In the genomic region with DNA sequence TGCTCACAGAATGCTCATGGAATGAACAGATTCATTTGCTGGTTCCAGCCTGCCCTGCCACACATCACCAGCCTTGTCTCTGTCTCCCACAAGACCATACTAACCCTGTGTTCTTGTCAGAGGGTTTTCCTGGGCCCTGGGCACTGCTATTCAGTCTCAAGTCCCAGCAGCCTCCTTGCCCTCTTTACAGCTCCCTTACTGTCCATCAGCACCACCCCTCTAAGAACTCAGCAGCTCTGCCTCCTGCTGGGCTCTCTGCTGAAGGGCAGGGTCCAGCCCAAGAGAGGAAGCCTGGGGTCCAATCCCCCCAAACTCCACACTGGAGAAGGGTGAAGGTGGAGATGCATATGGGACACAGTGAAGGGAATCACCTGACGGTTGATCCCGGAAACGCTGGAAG, we compare ENCODE assay signal across 8 mouse cellular contexts. TPM values are rescaled to one million over a fixed set of nuclear protein-coding genes. Genes with fewer than 3 reads are reported as not detected.
DNase-seq lines count a peak whose midpoint lies in the region; ATAC-seq lines count a peak whose summit lies in the region.
"Had no signal": no experiment of that assay in that cellular context is flagged by ENCODE, and none has a peak within 500 bp of the region (broad histone marks: within the 10 kb centered on the region; RNA-seq: fewer than 3 reads in every experiment).

No protein-coding gene starts in this region.

- no peak overlapping the region for H3K4me3 ChIP-seq in liver, embryonic 12.5 days
- no peak overlapping the region for H3K4me3 ChIP-seq in liver, embryonic 11.5 days (ENCODE audit: low read depth, low read length)
- H3K4me3 ChIP-seq in embryonic facial prominence, embryonic 12.5 days = no peak overlapping the region
- H3K4me3 ChIP-seq in hindbrain, embryonic 12.5 days = no peak overlapping the region
- H3K4me3 ChIP-seq in midbrain, embryonic 16.5 days (ENCODE audit: low read depth, low read length) = no peak overlapping the region

- 0 out of 2 replicates have a peak overlapping the region, but pooled peaks have one; percentile 46 for H3K27ac ChIP-seq in liver, embryonic 12.5 days
- H3K27ac ChIP-seq in liver, embryonic 11.5 days (ENCODE audit: low read depth, low read length) = no peak overlapping the region
- H3K27ac ChIP-seq in embryonic facial prominence, embryonic 12.5 days = 0 out of 2 replicates have a peak overlapping the region, but pooled peaks have one; percentile 46
- peak overlapping the region; percentile 79 for H3K27ac ChIP-seq in hindbrain, embryonic 12.5 days
- peak overlapping the region; percentile 12; the same call in 1 of the 2 replicates for H3K27ac ChIP-seq in midbrain, embryonic 16.5 days (ENCODE audit: low read length)

- 62% methylated on average over 3 of the region's 3 CpGs for WGBS in liver, embryonic 12.5 days (ENCODE audit: insufficient replicate concordance)
- WGBS in liver, embryonic 11.5 days = 83% methylated on average over 3 of the region's 3 CpGs
- 62% methylated on average over 3 of the region's 3 CpGs for WGBS in embryonic facial prominence, embryonic 12.5 days
- WGBS in hindbrain, embryonic 12.5 days = 67% methylated on average over 3 of the region's 3 CpGs
- 69% methylated on average over 3 of the region's 3 CpGs for WGBS in midbrain, embryonic 16.5 days

- H3K9me3 ChIP-seq in liver, embryonic 12.5 days (replicated peaks) = no peaks in the 10 kb centered on the region
- H3K9me3 ChIP-seq in liver, embryonic 11.5 days (ENCODE audit: control insufficient read depth, low read length) = no peaks in the 10 kb centered on the region
- no peaks in the 10 kb centered on the region for H3K9me3 ChIP-seq in embryonic facial prominence, embryonic 12.5 days
- H3K9me3 ChIP-seq in hindbrain, embryonic 12.5 days (replicated peaks) = no peaks in the 10 kb centered on the region
- no peaks in the 10 kb centered on the region for H3K9me3 ChIP-seq in midbrain, embryonic 16.5 days (replicated peaks; ENCODE audit: control insufficient read depth, low read length, poor library complexity, severe bottlenecking)

- 0 out of 2 replicates have a peak, but pooled peaks cover 19% of the 10 kb centered on the region for H3K27me3 ChIP-seq in liver, embryonic 12.5 days (replicated peaks)
- peaks cover 3% of the 10 kb centered on the region; the same call in 1 of the 2 replicates for H3K27me3 ChIP-seq in liver, embryonic 11.5 days (replicated peaks; ENCODE audit: control insufficient read depth, insufficient read depth, low read length)
- no peaks in the 10 kb centered on the region for H3K27me3 ChIP-seq in embryonic facial prominence, embryonic 12.5 days
- H3K27me3 ChIP-seq in hindbrain, embryonic 12.5 days = no peaks in the 10 kb centered on the region
- no peaks in the 10 kb centered on the region for H3K27me3 ChIP-seq in midbrain, embryonic 16.5 days (ENCODE audit: control insufficient read depth, insufficient read depth, low read depth, low read length)

- H3K4me1 ChIP-seq in liver, embryonic 12.5 days = peaks cover 44% of the 10 kb centered on the region
- peaks cover 15% of the 10 kb centered on the region for H3K4me1 ChIP-seq in liver, embryonic 11.5 days (replicated peaks; ENCODE audit: control insufficient read depth, insufficient read depth, low read length)
- H3K4me1 ChIP-seq in embryonic facial prominence, embryonic 12.5 days = peaks cover 15% of the 10 kb centered on the region
- peaks cover 44% of the 10 kb centered on the region for H3K4me1 ChIP-seq in hindbrain, embryonic 12.5 days
- H3K4me1 ChIP-seq in midbrain, embryonic 16.5 days (ENCODE audit: control insufficient read depth, insufficient read depth, low read length) = peaks cover 8% of the 10 kb centered on the region

- DNase-seq in liver, embryonic 11.5 days (ENCODE audit: low spot score) = no peak
- DNase-seq in frontal cortex, postnatal 10 days (ENCODE audit: low spot score in 2 of 2) = no peak
- no peak for DNase-seq in MN1 (ENCODE audit: low spot score)
- DNase-seq: heart, postnatal 10 days had no signal

- H3K4me2 ChIP-seq in liver, embryonic 12.5 days = no peak overlapping the region
- H3K4me2 ChIP-seq in liver, embryonic 11.5 days = no peak overlapping the region
- no peak overlapping the region for H3K4me2 ChIP-seq in embryonic facial prominence, embryonic 12.5 days (replicated peaks)
- peak overlapping the region; percentile 13; the same call in 1 of the 2 replicates for H3K4me2 ChIP-seq in hindbrain, embryonic 12.5 days (replicated peaks)
- H3K4me2 ChIP-seq in midbrain, embryonic 16.5 days (ENCODE audit: low read length) = no peak overlapping the region

- ATAC-seq in liver, embryonic 12.5 days = no peak
- ATAC-seq in liver, embryonic 11.5 days (replicated peaks; ENCODE audit: low FRiP score) = no peak; the same call in 1 of the 2 replicates
- ATAC-seq in embryonic facial prominence, embryonic 12.5 days (ENCODE audit: insufficient number of reproducible peaks, insufficient read depth, low FRiP score, low TSS enrichment) = no peak
- peak; percentile 36 for ATAC-seq in hindbrain, embryonic 12.5 days (ENCODE audit: low FRiP score)
- no peak for ATAC-seq in midbrain, embryonic 16.5 days

- no peak overlapping the region for H3K9ac ChIP-seq in liver, embryonic 12.5 days
- H3K9ac ChIP-seq in liver, embryonic 11.5 days (ENCODE audit: low read depth, low read length) = no peak overlapping the region
- no peak overlapping the region for H3K9ac ChIP-seq in embryonic facial prominence, embryonic 12.5 days
- no peak overlapping the region for H3K9ac ChIP-seq in hindbrain, embryonic 12.5 days
- peak overlapping the region; percentile 18; the same call in 1 of the 2 replicates for H3K9ac ChIP-seq in midbrain, embryonic 16.5 days (ENCODE audit: low read depth, low read length)

- H3K36me3 ChIP-seq in liver, embryonic 12.5 days = peaks cover 8% of the 10 kb centered on the region
- peaks cover 3% of the 10 kb centered on the region; the same call in 1 of the 2 replicates for H3K36me3 ChIP-seq in liver, embryonic 11.5 days (ENCODE audit: control insufficient read depth, insufficient read depth, low read length)
- no peaks in the 10 kb centered on the region for H3K36me3 ChIP-seq in embryonic facial prominence, embryonic 12.5 days
- peaks cover 65% of the 10 kb centered on the region for H3K36me3 ChIP-seq in hindbrain, embryonic 12.5 days
- H3K36me3 ChIP-seq in midbrain, embryonic 16.5 days (ENCODE audit: control insufficient read depth, insufficient read depth, low read length) = peaks cover 18% of the 10 kb centered on the region

RNA-seq across cellular contexts. Expression of a gene that starts 41.1 kb away (rescaled TPM):
- polyA plus RNA-seq in liver, embryonic 12.5 days (2016; fragmentation: Nextera tagmentation; extraction: Ambion mirVana) = 4.4 and 5.8 TPM in 2 replicates
- 2.0 and 2.5 TPM in 2 replicates for polyA plus RNA-seq in liver, embryonic 11.5 days (2014; fragmentation: Nextera tagmentation; extraction: Ambion mirVana)
- polyA plus RNA-seq in embryonic facial prominence, embryonic 12.5 days (2016; fragmentation: Nextera tagmentation; extraction: Ambion mirVana) = not detected in 2 replicates
- polyA plus RNA-seq in hindbrain, embryonic 12.5 days (2016; fragmentation: Nextera tagmentation; extraction: Ambion mirVana) = not detected in 2 replicates
- not detected in 2 replicates for polyA plus RNA-seq in midbrain, embryonic 16.5 days (2015; fragmentation: Nextera tagmentation; extraction: Ambion mirVana)

RNA-seq across cellular contexts. Expression of a gene that starts 53.2 kb away (rescaled TPM):
- polyA plus RNA-seq in liver, embryonic 12.5 days (2016; fragmentation: Nextera tagmentation; extraction: Ambion mirVana) = not detected in 2 replicates
- not detected in 2 replicates for polyA plus RNA-seq in liver, embryonic 11.5 days (2014; fragmentation: Nextera tagmentation; extraction: Ambion mirVana)
- polyA plus RNA-seq in embryonic facial prominence, embryonic 12.5 days (2016; fragmentation: Nextera tagmentation; extraction: Ambion mirVana) = not detected in 2 replicates
- not detected in 2 replicates for polyA plus RNA-seq in hindbrain, embryonic 12.5 days (2016; fragmentation: Nextera tagmentation; extraction: Ambion mirVana)
- not detected in 2 replicates for polyA plus RNA-seq in midbrain, embryonic 16.5 days (2015; fragmentation: Nextera tagmentation; extraction: Ambion mirVana)
